Mouse (Mus musculus) G1E-ER4 (cell line): Measurements from ENCODE around the gene Ccr7. TPM values are rescaled to one million over a fixed set of nuclear protein-coding genes. Genes with fewer than 3 reads are reported as not detected.

Experiments used
- GATA1 ChIP-seq: IDR thresholded peaks from one replicate; pipeline ENCODE4 v1.8.0; 2012; ENCODE audit warnings: low read length, inconsistent platforms
- polyA plus RNA-seq: library from polyadenylated mRNA; stranded (reverse); fragments of >175 nt; gene quantifications from 2 replicates; pipeline ENCODE4 v1.2.3, GENCODE M21; 2012

Ccr7 gene
- polyA plus RNA-seq, 1 experiment, result not detected

DNA sequence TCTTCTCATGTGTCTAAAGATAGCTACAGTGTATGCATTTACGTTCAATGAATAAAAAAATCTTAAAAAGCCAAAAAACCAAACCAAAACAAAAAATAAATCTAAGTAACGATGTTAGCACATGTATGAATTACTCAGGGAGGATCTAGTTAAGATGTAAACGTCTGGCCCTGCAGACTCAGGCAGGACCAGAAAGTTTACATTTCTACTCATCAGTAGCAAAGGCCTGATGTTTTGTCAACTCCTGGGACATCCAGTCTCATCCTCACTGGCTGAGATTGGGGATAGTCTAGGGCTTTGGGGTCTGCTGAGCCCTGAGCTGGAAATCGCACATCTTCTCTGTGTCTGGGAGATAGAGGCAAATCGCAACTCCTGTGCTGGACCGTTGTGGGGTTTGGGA, 8.3 kb downstream of the Ccr7 start:
- no peak for TF ChIP-seq GATA1

DNA sequence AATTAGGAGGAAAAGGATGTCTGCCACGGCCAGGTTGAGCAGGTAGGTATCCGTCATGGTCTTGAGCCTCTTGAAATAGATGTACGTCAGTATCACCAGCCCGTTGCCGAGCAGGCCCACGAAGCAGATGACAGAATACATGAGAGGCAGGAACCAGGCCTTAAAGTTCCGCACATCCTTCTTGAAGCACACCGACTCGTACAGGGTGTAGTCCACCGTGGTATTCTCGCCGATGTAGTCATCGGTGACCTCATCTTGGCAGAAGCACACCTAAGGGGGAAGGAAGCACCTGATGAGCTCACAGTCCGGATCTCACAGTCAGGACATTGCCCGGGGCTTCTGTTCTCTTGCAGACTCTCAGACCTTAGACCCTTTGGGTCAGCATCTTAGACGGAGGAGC, 9.1 kb downstream of the Ccr7 start:
- no peak for TF ChIP-seq GATA1

DNA sequence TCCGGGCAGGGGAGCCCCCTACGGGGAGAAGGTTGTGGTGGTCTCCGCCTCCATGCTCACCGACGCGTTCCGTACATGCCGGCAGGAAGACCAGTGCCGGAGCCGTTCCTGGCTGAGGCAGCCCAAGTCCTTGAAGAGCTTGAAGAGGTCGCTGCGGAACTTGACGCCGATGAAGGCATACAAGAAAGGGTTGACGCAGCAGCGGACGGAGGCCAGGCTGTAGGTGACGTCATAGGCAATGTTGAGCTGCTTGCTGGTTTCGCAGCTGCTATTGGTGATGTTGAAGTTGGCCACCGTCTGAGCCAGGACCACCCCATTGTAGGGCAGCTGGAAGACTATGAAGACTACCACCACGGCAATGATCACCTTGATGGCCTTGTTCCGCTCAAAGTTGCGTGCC, 9.9 kb downstream of the Ccr7 start:
- no peak for TF ChIP-seq GATA1

DNA sequence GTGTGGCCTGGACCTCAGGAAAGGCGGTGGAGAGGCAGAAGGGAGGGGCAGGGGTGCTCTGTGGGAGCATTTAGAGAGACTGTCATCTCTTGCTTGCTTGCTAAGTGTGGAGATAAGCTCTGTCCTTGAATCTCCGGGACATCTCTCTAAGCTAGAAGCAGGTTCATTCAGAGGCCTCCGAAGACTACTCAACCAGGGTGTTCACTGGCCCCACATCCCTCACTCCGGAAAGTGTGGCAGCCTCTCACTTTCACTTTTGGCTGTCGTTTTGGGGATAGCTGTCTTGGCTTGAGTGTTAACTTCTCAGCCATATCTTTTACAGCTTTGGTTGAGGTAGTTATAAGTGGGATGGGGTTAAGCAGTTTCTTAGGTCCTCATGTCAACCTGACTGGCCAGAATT, 10.4 kb downstream of the Ccr7 start:
- no peak for TF ChIP-seq GATA1

DNA sequence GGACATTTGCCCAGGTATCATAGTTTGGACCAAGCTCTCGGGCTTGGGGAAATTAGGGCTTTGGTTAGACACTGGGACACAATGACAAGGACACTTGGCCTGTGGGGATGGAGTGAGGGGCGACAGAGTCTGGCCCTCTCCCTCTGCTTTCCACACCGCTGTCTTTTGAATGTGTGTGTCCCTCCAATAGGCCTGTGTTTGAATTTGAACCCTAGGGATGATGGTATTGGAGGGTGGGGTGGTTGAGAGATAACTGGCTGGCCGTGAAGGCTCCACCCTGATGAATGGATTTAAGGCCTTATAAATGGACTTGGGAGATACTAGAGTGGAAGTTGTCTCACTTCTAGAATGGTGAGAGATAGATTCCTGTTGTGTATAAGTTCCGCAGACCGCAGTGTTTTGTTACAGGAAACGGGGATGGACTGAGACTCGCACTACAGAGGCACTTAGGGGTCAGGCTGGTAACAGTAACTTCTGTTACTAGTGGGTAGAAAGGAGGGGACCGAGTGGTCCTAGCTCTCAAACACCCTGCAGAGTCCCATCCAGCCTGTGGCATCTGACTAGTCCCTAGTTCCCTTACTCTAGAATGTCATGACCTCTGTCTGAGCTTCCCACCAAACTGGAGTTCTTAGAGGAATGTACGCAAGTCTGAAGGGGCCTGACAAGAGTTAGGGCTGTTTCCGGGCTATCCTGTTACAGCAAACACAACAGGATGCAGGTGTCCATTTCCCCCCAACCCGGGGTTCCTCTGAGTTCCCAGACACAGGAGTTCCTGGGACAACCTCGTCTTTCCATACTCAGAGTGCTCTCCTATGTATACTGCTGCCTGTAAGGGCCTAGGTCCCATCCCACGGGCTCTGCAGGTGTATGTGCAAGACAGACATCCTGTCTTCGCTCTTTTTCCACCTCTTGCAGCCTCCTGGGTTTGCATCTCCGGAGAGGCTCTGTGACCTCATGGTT, 11.5 kb downstream of the Ccr7 start:
- no peak for TF ChIP-seq GATA1

DNA sequence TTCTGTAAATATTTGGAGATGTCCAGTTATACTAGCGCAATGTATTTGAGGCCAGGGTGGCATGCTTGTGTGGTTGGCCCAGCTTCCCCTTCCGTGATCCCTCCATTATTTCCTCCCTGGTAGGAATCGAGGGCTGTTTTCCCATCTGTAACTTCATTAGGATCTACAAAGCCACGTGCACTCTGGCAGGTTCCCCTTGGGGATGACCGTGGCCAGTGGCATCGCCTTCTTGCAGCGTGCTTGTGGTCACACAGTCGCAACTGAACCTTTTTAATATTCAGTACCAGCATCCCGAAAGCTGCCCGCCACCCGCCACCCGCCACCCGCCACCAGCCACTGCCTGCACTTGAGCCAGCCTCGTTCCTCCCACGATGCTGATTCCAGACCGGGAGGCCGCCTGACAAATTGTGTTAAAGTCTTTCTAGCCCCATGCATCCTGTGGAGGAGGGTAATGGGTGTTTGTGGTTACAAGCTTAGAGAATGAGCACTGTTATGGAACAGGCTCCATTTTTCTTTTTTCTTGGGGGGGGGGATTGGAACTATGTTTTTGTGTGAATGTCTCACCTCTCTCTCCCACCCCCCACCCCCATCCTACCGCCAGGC, 12.3 kb downstream of the Ccr7 start:
- TF ChIP-seq GATA1, result no peak

DNA sequence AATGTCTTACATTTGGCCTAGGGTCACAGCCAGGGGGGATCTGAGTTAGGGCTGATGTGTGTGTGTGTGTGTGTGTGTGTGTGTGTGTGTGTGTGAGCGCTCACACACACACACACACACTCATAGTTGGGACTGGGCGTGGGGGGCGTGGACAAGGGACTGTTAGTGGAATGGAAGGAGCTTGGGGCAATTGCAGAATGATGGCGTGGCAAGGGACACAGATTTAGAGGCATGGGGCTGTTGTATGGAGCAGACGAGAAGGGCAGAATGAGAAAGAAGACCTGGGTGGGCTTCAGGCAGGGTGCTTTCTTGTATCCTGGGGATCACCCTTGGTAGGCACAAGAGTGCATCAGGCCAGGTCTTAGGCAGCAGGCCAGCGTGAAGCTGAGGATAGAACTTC, 12.8 kb downstream of the Ccr7 start:
- TF ChIP-seq GATA1, result no peak

DNA sequence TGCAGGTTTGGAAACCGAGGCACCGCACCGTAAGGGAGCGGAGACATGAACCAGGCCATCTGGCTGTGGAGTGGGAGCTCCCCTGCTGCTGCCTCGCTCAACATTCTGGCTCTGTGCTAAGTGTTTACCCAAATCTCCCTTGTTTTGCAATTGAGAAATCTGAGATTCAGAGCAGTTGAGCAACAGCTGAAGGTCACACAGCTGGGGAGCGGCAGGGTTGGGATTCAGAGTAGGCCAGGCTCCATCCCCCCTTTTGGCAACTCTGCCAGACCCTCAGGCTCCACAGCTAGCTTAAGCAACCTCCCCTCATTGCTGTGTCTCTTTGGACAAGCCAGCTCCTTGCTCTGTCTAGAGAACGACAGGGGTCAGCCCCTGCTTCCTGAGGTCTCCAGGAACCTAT, 13.3 kb downstream of the Ccr7 start:
- TF ChIP-seq GATA1, result no peak

DNA sequence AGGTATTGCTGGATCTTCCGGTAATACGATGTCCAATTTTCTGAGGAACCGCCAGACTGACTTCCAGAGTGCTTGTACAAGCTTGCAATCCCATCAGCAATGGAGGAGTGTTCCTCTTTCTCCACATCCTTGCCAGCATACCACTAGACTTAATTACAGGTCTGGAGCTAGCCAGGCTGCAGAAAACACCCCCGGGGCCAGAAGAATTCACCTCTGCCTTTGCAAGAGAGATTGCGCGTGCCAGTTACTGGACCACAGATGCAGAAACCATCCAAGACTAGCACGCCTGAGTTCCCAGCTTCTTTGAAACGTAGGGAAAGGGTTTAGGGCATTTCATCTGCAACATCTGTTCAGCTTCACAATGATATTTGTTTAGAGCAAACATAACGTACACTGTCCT, 15.9 kb downstream of the Ccr7 start:
- TF ChIP-seq GATA1, result no peak

DNA sequence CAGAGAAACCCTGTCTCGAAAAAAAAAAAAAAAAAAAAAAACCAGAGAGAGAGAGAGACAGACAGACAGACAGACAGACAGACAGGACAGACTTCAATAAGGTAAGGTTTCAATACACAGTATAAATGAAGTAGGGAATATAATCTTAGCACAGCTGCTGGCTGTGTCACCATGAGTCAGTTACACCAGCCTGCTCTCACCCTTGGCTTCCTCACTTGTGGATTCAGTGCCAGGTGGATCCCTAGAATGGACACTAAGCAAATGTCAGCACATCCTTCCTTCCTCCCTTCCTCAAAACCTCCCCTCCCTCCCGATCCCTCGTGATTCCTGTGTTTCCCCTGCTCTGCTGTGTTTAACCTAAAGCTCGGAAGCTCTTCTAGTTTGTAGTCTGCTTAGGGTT, 17.5 kb downstream of the Ccr7 start:
- no peak for TF ChIP-seq GATA1

DNA sequence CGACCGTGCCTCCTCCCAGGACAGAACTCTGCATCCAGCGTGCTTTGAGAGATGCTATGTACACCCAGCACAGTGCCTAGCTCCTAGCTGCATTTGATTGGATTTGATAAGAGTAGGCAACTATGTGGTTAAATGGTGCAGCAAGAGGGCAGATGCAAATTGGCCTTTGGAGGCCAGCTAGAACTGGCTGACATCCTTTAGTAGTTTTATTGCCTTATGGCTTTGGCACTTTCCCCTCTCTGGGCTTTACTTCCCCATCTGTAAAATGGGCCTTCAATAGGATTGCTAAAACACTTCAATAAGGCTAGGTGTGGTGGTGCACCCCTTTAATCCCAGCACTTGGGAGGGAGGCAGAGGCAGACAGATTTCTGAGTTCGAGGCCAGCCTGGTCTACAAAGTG, 17.9 kb downstream of the Ccr7 start:
- TF ChIP-seq GATA1, result no peak

DNA sequence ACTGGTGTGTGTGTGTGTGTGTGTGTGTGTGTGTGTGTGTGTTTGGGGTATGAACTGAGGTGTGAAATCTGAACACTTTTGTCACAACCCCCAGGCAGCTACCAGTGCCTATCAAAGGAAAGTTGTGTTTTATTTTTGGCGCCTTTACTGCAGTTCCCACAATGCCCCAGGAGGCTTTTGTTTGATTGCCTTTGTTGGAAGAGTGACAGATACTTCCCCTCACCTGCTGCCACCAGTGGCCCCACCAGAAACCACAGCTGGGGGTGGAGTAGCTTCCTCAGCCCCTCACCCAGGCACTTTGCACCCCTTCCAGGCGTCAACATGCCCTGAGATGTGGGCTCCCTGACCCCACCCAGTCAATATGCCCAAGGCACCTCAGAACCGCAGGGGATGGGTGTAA, 18.5 kb downstream of the Ccr7 start:
- TF ChIP-seq GATA1, result no peak

DNA sequence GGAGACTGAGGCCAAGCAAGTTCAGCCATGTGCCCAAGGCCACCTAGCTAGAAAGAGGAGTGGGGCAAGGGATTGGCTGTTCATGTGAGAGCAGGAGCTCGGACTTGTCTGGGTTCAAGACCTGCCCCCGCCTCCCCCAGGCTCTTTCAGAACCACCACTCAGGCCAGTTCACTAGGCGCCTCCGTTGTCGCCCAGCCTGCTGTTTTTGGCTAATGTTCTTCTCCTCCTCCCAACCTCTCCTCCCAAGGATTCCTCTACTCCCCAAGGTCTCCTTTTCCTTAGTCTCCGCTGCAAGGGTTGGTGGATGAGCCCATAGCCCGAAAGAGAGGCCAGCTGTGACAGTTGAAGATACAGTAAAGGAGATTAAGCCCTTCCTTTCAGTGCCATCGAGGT, 19.8 kb downstream of the Ccr7 start:
- TF ChIP-seq GATA1, result no peak

DNA sequence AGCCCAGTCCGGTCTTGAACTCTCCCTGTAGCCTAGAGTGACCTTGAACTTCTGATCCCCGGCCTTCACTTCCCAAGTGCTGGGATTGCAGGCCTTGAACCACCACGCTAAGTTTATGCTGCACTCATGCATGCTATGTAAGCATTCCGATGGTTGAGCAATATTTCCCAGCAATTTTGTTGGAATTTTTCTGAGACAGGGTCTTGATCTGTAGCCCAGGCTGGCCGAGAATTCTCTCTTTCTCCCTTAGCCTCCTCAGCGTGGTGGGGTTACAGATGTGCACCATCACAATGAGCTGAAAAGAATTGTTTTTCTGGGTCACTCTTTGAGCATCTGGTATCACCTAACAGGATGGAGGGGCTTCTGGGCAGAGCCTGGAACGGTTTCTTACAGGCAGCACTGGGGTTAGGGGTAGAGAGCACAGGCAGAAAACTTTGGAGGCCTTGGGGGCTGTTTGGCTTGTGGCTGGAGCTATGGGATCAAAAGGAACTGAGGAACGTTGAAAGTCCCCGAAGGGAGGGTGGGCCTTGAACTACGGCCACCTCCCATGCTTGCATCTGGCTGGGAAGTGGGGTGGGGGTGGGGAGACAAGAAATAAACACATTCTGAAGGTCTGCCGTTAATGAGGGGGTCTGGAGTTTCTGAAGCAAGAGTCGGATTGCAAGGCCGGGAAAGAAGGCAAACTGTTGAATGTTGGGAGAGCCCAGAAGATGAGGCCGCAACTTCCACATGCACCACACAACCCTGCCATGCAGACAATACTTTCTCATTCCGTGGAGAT, 20.4 kb downstream of the Ccr7 start:
- no peak for TF ChIP-seq GATA1

DNA sequence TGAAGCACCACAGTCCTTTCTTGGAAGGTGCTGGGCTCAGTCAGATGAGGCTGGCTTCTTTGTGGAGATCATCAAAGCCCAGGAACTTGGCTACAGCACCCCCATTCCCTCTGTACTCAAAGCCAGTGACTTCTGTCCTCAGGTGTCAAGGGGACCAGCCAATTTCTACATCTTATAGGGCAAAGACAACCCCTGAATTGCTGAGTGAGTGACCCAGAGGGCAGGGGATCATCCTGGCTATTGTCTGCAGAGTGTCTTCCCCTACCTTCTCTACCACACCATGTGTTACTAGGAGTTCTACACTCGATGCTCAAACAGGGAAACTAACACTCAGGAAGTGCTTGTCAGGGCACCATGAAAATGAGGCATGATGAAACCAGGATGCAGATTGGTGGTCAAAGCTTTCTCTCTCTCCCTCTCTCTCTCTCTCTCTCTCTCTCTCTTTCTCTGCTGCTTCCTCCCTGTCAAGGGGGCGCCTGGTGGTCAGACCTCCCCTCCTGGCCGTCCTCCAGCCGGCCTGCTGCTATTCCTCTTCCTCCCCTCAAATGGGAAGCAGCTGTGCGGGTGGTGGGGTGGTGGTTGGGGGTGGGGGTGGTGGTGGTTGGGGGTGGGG, 21.5 kb downstream of the Ccr7 start:
- TF ChIP-seq GATA1, result no peak
